Mouse (Mus musculus): ENCODE results near the gene Atp10a. TPM values are rescaled to one million over a fixed set of nuclear protein-coding genes. Genes with fewer than 3 reads are reported as not detected.

Gene Atp10a
- polyA plus RNA-seq, 1 experiment, result 1.5 TPM

GRCm38 (mm10) chr7:58733490-58733901 lies 77.5 kb downstream of the Atp10a start:
- H3K4me3 ChIP-seq (ENCODE audit: insufficient read depth, low read depth, low read length), result no peak overlapping the region
- 67% methylated on average over 6 of the region's 6 CpGs for WGBS
- no peak overlapping the region for H3K27ac ChIP-seq (ENCODE audit: insufficient read depth, low read depth, low read length)
- no peak for TF ChIP-seq POLR2A (IDR thresholded peaks at IDR 0.05; ENCODE audit: low read depth, low read length)
- TF ChIP-seq CTCF (conservative IDR thresholded peaks at IDR 0.05; ENCODE audit: insufficient read depth, insufficient read length, low read depth, low read length), result no peak
- no peaks in the 10 kb centered on the region for H3K4me1 ChIP-seq (ENCODE audit: control insufficient read depth, insufficient read depth, low read length)
- no peaks in the 10 kb centered on the region for H3K36me3 ChIP-seq (ENCODE audit: control insufficient read depth, insufficient read depth, low read length)
- no peaks in the 10 kb centered on the region for H3K27me3 ChIP-seq (replicated peaks; ENCODE audit: control insufficient read depth, insufficient read depth, low read length)
- no peak for DNase-seq

DNA sequence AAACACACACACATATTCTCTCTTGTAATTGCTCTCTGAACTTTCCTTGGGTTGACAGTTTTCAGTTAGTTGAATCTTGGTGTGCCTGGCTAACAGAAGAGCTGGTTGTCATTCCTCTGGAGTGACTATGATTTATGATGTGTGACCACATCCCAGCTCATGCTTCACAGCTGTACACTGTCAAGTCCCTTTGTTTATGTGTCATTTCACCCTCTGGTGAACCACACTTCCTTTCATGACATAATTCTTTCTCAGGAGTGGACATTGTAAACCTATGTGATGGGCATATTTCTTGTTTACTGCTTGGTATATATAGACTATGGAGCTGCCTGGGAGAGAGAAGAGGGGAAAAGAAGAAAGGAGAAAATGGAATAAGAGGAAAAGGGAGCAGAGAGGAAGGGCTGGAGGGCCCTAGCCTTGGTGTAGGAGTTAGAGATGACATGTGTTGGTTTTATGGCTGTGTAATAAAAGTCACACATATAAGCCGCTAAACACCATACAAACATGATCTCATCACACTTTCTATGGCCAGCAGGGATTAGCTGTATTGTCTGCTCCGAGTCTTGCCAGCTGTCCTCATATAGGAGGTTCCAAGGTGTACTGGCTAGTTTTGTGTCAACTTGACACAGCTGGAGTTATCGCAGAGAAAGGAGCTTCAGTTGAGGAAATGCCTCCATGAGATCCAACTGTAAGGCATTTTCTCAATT lies 81.0 kb downstream of the Atp10a start:
- TF ChIP-seq POLR2A (IDR thresholded peaks at IDR 0.05; ENCODE audit: low read depth, low read length) (no peak), CTCF (conservative IDR thresholded peaks at IDR 0.05; ENCODE audit: insufficient read depth, insufficient read length, low read depth, low read length) (no peak)
- H3K4me1 ChIP-seq (ENCODE audit: control insufficient read depth, insufficient read depth, low read length), result no peaks in the 10 kb centered on the region
- H3K4me3 ChIP-seq (ENCODE audit: insufficient read depth, low read depth, low read length), result no peak overlapping the region
- WGBS, result 45% methylated on average over 3 of the region's 3 CpGs
- no peaks in the 10 kb centered on the region for H3K36me3 ChIP-seq (ENCODE audit: control insufficient read depth, insufficient read depth, low read length)
- no peak for DNase-seq
- H3K27ac ChIP-seq (ENCODE audit: insufficient read depth, low read depth, low read length), result no peak overlapping the region
- no peaks in the 10 kb centered on the region for H3K27me3 ChIP-seq (replicated peaks; ENCODE audit: control insufficient read depth, insufficient read depth, low read length)

GRCm38 (mm10) chr7:58740196-58740595 lies 84.2 kb downstream of the Atp10a start:
- H3K36me3 ChIP-seq (ENCODE audit: control insufficient read depth, insufficient read depth, low read length), result no peaks in the 10 kb centered on the region
- no peak overlapping the region for H3K27ac ChIP-seq (ENCODE audit: insufficient read depth, low read depth, low read length)
- H3K4me3 ChIP-seq (ENCODE audit: insufficient read depth, low read depth, low read length), result no peak overlapping the region
- 0 out of 2 replicates have a peak, but pooled peaks cover 2% of the 10 kb centered on the region for H3K4me1 ChIP-seq (ENCODE audit: control insufficient read depth, insufficient read depth, low read length)
- no peak for DNase-seq
- 93% methylated on average over 13 of the region's 13 CpGs for WGBS
- H3K27me3 ChIP-seq (replicated peaks; ENCODE audit: control insufficient read depth, insufficient read depth, low read length), result no peaks in the 10 kb centered on the region
- TF ChIP-seq CTCF (conservative IDR thresholded peaks at IDR 0.05; ENCODE audit: insufficient read depth, insufficient read length, low read depth, low read length), result no peak
- TF ChIP-seq POLR2A (IDR thresholded peaks at IDR 0.05; ENCODE audit: low read depth, low read length), result no peak

DNA sequence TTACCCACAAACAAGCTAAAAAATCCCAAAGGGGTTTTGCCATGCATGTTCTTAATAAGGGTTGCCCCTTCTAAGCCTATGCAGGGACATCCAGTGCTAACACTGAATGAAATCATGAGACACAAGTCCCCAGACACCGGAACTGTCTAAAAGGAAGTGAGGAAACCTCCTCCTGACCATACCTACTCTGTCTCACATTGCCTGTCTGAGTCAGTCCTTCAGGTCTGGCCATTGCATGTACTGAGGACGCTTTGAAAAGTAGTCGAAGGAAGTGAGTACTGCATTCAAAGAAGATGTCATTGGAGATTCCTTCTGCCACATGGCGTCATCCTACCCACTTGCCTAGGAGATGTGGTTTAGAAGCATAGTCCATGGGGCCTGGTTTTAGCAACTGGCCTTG lies 84.9 kb downstream of the Atp10a start:
- TF ChIP-seq CTCF (conservative IDR thresholded peaks at IDR 0.05; ENCODE audit: insufficient read depth, insufficient read length, low read depth, low read length), result no peak
- TF ChIP-seq POLR2A (IDR thresholded peaks at IDR 0.05; ENCODE audit: low read depth, low read length), result no peak
- Histone ChIP-seq H3K27me3 (replicated peaks; ENCODE audit: control insufficient read depth, insufficient read depth, low read length) (no peaks in the 10 kb centered on the region), H3K36me3 (ENCODE audit: control insufficient read depth, insufficient read depth, low read length) (no peaks in the 10 kb centered on the region), H3K4me1 (ENCODE audit: control insufficient read depth, insufficient read depth, low read length) (0 out of 2 replicates have a peak, but pooled peaks cover 2% of the 10 kb centered on the region), H3K4me3 (ENCODE audit: insufficient read depth, low read depth, low read length) (no peak overlapping the region), H3K27ac (ENCODE audit: insufficient read depth, low read depth, low read length) (no peak overlapping the region)
- 87% methylated on average over 4 of the region's 4 CpGs for WGBS
- no peak for DNase-seq

DNA sequence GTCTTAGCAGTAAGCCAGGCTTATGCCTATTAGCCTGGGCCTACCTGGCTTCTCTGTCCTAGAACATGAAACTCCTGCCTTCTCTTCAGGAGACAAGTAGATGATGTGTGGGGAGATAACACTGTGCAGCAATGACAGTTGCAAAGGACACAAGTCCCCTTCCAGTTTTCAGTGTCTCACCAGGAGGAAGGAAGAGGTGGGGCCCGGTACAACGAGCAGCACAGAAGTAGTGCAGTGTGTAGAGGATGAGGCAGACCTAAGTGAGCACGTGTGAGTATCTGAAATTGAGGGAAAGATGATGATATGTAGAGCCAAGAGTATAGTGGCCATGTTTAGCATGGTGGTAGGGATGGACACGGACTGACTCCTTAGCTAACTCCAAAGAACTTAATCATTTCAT lies 86.0 kb downstream of the Atp10a start:
- Histone ChIP-seq H3K27ac (ENCODE audit: insufficient read depth, low read depth, low read length) (no peak overlapping the region), H3K4me1 (ENCODE audit: control insufficient read depth, insufficient read depth, low read length) (0 out of 2 replicates have a peak, but pooled peaks cover 2% of the 10 kb centered on the region), H3K27me3 (replicated peaks; ENCODE audit: control insufficient read depth, insufficient read depth, low read length) (no peaks in the 10 kb centered on the region), H3K4me3 (ENCODE audit: insufficient read depth, low read depth, low read length) (no peak overlapping the region), H3K36me3 (ENCODE audit: control insufficient read depth, insufficient read depth, low read length) (no peaks in the 10 kb centered on the region)
- DNase-seq, result no peak
- TF ChIP-seq POLR2A (IDR thresholded peaks at IDR 0.05; ENCODE audit: low read depth, low read length), result no peak
- WGBS, result 68% methylated on average over 4 of the region's 4 CpGs

DNA sequence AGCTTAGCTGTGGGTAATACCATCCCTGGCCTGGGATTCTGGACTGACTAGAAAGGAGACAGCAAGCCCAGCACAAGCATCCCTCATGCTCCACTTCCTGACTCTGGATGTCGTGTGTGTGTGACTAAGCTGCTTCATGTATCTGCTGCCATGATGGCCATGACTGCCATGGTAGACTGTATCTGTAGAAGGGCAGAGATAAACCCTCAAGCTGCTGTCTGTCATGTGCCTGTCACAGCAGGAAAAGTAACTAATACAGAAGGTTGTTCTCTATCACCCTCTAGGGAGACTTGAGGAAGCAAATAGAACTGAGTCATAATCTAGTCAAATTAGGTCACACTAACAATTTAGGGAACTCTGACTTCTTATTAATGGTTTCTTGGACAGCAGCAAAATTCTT lies 86.7 kb downstream of the Atp10a start:
- Histone ChIP-seq H3K4me3 (ENCODE audit: insufficient read depth, low read depth, low read length) (no peak overlapping the region), H3K4me1 (ENCODE audit: control insufficient read depth, insufficient read depth, low read length) (0 out of 2 replicates have a peak, but pooled peaks cover 2% of the 10 kb centered on the region), H3K27ac (ENCODE audit: insufficient read depth, low read depth, low read length) (no peak overlapping the region), H3K27me3 (replicated peaks; ENCODE audit: control insufficient read depth, insufficient read depth, low read length) (no peaks in the 10 kb centered on the region), H3K36me3 (ENCODE audit: control insufficient read depth, insufficient read depth, low read length) (no peaks in the 10 kb centered on the region)
- DNase-seq, result no peak
- no peak for TF ChIP-seq POLR2A (IDR thresholded peaks at IDR 0.05; ENCODE audit: low read depth, low read length)
- TF ChIP-seq CTCF (conservative IDR thresholded peaks at IDR 0.05; ENCODE audit: insufficient read depth, insufficient read length, low read depth, low read length), result no peak
- 81% methylated on average over 1 of the region's 1 CpGs for WGBS

DNA sequence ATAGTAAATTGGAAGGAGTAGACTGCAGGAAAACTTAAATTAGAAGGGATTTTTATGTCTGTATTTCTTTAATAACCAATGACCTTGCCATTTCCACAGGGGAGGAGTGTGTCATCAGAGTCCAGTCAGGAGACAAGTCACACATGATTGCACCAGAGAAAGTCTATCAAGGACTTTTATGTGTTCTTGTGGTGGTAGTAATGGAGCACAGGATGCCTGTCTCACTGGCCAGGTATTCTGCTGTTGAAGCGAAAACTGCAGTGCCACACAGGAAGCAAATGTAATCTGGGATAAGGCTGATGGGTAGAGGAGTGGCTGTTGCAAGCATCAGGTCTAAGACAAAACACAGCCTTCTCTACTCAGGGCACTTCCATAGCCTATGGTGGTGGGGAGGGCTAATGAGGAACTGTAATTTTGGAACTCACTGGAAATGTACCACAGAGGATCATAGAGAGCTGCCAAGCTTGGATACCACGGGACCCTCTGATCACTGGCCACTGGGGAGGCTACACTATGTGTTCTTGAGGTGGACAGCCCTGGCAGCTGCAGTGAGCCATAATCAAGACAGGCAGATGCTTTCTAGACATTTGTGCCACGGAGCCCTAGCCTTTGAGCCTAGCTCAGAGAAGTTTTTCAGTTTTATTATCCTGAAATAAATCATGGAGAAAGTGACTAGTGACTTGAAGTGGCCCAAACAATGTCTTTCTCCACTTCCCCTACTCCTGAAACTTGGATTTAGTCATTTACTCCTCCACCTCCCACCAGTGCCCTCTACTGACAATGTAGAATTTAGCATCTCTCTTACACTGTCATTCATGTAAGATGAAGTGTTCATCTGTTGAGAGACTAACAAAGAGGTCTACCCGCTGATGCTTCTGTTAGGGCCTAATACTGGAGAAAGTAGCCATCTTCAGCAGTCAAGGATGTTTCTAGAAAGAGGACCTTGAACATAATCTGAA lies 87.7 kb downstream of the Atp10a start:
- 0 out of 2 replicates have a peak, but pooled peaks cover 2% of the 10 kb centered on the region for H3K4me1 ChIP-seq (ENCODE audit: control insufficient read depth, insufficient read depth, low read length)
- H3K4me3 ChIP-seq (ENCODE audit: insufficient read depth, low read depth, low read length), result no peak overlapping the region
- H3K27me3 ChIP-seq (replicated peaks; ENCODE audit: control insufficient read depth, insufficient read depth, low read length), result no peaks in the 10 kb centered on the region
- no peak overlapping the region for H3K27ac ChIP-seq (ENCODE audit: insufficient read depth, low read depth, low read length)
- H3K36me3 ChIP-seq (ENCODE audit: control insufficient read depth, insufficient read depth, low read length), result no peaks in the 10 kb centered on the region
- DNase-seq, result peak; percentile 22
- WGBS, result 42% methylated on average over 4 of the region's 4 CpGs
- TF ChIP-seq CTCF (conservative IDR thresholded peaks at IDR 0.05; ENCODE audit: insufficient read depth, insufficient read length, low read depth, low read length), result no peak
- no peak for TF ChIP-seq POLR2A (IDR thresholded peaks at IDR 0.05; ENCODE audit: low read depth, low read length)
